Mouse (Mus musculus): ENCODE measurements around the gene Cpe. TPM values are rescaled to one million over a fixed set of nuclear protein-coding genes. Genes with fewer than 3 reads are reported as not detected.

Gene Cpe
- total RNA-seq, 4 experiments from 2014 or later, result 2,655 to 2,856 (median 2,753) TPM

GRCm38 (mm10) chr8:64634131-64634865 is 58.6 kb downstream of the Cpe start:
- peak in 1 of 2 experiments; percentile 44 for DNase-seq (ENCODE audit: low spot score in 2 of 2)

- DNase-seq (ENCODE audit: low spot score in 2 of 2), result no peak
Observed at GRCm38 (mm10) chr8:64632169-64632568, 60.7 kb downstream of the Cpe start.

- no peak for DNase-seq (ENCODE audit: low spot score in 2 of 2)
Observed at GRCm38 (mm10) chr8:64631761-64632160, 61.1 kb downstream of the Cpe start.

GRCm38 (mm10) chr8:64629034-64629760 is 63.7 kb downstream of the Cpe start:
- no peak for DNase-seq (ENCODE audit: low spot score in 2 of 2)

GRCm38 (mm10) chr8:64628039-64628438 is 64.8 kb downstream of the Cpe start:
- DNase-seq (ENCODE audit: low spot score in 2 of 2), result no peak

- DNase-seq (ENCODE audit: low spot score in 2 of 2), result peak; percentile 66 to 75
Observed at GRCm38 (mm10) chr8:64624603-64625037, 68.2 kb downstream of the Cpe start.

- DNase-seq (ENCODE audit: low spot score in 2 of 2), result no peak
Observed at GRCm38 (mm10) chr8:64620365-64621150, 72.3 kb downstream of the Cpe start.

- no peak for DNase-seq (ENCODE audit: low spot score in 2 of 2)
Observed at GRCm38 (mm10) chr8:64619661-64620060, 73.2 kb downstream of the Cpe start.

GRCm38 (mm10) chr8:64618618-64619017 is 74.2 kb downstream of the Cpe start:
- peak in 1 of 2 experiments; percentile 55 for DNase-seq (ENCODE audit: low spot score in 2 of 2)

GRCm38 (mm10) chr8:64616566-64616965 is 76.3 kb downstream of the Cpe start:
- DNase-seq (ENCODE audit: low spot score in 2 of 2), result no peak

GRCm38 (mm10) chr8:64615459-64615858 is 77.4 kb downstream of the Cpe start:
- DNase-seq (ENCODE audit: low spot score in 2 of 2), result no peak

GRCm38 (mm10) chr8:64613663-64614062 is 79.2 kb downstream of the Cpe start:
- no peak for DNase-seq (ENCODE audit: low spot score in 2 of 2)

- DNase-seq (ENCODE audit: low spot score in 2 of 2), result no peak
Observed at GRCm38 (mm10) chr8:64611210-64611974, 81.5 kb downstream of the Cpe start.

GRCm38 (mm10) chr8:64608931-64609330 is 83.9 kb downstream of the Cpe start:
- no peak for DNase-seq (ENCODE audit: low spot score in 2 of 2)

- DNase-seq (ENCODE audit: low spot score in 2 of 2), result no peak
Observed at GRCm38 (mm10) chr8:64606015-64606414, 86.8 kb downstream of the Cpe start.

GRCm38 (mm10) chr8:64598206-64598605 is 94.6 kb downstream of the Cpe start:
- no peak for DNase-seq (ENCODE audit: low spot score in 2 of 2)

GRCm38 (mm10) chr8:64597042-64597970 is 95.5 kb downstream of the Cpe start:
- peak; percentile 44 to 67 for DNase-seq (ENCODE audit: low spot score in 2 of 2)

GRCm38 (mm10) chr8:64596396-64596795 is 96.5 kb downstream of the Cpe start:
- DNase-seq (ENCODE audit: low spot score in 2 of 2), result no peak

- no peak for DNase-seq (ENCODE audit: low spot score in 2 of 2)
Observed at GRCm38 (mm10) chr8:64590456-64590855, 102.4 kb downstream of the Cpe start.

GRCm38 (mm10) chr8:64582887-64583286 is 110.0 kb downstream of the Cpe start:
- DNase-seq (ENCODE audit: low spot score in 2 of 2), result no peak

All from layer of hippocampus, adult 8-10 months (tissue).